Mouse (Mus musculus) spleen, postnatal 10 days (tissue): ENCODE results near the gene Asz1.
A peak's percentile ranks its signal among the peaks of the same experiment; 100 is the strongest.

Source experiments
- DNase-seq, 2 experiments: peaks; one replicate each; pipeline ENCODE4 v3.0.0; 2021 to 2022; ENCODE audit warnings: low spot score in 2 of 2

Asz1 gene

DNA sequence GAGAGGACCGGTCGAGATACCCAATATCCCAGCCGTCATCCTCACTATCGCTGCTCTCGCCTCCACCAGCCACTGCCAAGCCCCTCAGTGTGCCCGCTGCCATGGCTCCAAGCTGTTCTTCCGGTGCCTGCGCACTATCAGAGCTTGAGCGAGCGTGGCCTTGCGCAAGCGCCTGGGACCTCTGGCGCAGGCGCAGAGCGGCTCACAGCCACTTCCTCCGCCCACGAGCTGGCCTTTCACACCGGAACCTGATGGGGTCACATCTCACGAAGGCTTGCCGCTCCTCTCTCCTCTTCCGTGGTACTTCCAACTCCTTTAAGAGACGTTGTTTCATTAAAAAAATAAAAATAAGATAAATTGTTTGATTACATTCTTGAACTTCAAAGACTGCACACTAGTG lies at the start of gene Asz1:
Asz1 (minus strand) TSS at position 128 of the 400 bp plus-strand sequence.
- no peak for DNase-seq

DNA sequence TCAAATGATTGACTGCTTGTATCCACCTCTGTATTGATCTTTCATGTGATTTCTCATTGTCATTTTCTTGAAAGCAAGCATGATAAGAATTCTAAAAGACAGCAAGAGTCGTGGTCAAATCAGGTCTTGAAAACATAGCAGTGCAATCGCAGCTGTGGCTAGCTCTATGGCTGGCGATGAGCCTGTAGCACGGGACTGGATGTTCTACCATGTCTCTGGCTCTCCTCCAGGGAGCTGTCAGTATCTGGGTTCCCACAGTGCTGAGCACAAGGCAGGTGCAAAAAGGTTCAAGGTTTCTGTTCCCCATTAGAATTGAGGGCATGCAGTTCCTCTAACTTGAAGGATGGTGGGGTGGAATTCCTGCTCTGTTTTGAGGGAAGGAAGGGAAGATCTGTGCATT lies 44.2 kb upstream of the Asz1 start:
- DNase-seq: no peak

DNA sequence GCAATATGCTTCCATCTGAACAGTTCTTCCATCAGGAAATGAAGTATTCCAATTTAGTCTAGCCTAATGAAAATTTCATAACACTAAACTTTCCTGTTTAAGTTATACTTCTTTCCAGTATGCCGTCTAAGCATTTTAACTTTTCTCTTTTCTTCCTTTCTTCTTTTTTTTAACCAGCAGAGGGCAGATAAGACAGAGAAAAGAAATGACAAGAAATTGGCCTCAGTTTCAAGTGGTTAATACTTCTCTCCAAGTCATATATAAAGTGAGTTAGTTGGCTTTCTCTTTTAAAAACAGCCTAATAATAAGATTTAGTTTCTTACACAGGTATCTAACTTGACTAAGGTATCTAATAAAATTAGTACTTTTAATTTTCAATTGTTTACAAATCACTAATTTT lies 26.4 kb upstream of the Asz1 start:
- no peak for DNase-seq

DNA sequence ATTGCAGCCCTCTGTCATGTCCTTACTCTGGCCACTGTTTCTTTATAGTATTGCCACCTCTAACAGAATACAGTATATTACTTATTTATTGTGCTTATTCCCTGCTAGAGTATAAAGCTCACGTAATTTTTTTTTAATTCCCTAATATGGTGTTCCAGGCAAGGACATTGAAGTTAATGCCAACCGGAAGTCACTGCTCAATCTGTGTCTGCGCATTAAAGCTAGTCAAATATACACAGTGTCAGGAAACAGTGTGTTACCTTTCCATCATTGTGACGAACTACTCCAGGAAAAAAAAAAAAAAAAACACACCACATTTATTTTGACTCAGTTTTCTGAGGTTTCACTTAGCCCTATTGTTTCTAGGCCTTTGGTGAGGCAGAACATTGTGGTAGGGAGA lies 19.2 kb upstream of the Asz1 start:
- DNase-seq: no peak

DNA sequence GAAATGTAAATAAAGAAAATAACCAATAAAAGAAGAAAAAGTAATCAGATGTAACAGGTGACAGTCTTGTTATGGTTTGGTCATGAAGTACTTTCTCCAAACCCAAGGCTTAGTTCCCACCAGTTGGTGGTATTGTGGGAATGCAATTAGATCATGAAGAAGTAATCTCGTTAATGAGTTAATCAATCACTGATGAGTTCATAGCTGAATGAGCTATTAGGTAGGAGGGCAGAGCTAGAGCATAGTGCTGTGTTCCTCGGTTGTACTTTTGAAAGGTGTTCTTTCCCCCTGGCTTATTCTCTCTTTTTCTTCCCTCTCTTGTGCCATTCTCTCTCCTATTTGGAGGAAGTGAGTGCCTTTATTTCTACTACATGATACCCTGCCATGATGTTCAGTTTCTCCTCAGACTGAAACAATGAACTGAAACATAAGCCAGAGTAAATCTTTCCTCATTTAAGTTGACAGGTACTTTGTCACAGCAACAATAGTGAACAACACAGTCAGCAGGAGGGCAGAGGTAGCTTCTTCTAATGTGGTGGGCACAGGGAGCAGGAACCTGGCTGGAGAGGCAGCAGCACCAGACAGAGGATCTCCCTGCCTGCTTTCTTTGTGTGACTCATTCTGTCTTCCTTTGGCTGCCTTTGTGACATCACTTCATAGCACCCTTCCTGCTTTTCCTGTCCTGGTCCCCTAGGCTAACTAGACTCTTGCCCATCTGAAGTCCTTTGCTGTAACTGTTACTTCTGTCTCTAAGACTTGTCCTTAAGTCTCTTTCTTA lies 18.5 kb upstream of the Asz1 start:
- no peak for DNase-seq

DNA sequence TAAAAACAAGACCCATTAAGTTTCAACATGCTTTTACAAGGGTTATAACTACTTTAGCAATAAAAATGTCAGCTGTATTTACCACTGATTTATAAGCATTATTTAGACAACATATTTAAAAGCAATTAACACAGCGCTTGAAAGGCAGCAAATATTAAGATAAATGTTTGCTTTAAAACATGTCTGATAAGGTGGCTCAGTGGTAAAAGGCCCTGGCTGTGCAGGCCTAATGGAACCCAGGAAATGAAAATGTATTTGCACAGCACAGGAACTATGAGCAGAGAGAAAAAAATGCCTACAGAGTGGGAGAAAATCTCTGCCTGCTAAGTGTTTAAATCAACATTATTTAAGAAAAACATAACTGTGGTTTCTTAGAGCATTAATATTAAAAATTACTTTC lies 12.0 kb downstream of the Asz1 start:
- DNase-seq: no peak

DNA sequence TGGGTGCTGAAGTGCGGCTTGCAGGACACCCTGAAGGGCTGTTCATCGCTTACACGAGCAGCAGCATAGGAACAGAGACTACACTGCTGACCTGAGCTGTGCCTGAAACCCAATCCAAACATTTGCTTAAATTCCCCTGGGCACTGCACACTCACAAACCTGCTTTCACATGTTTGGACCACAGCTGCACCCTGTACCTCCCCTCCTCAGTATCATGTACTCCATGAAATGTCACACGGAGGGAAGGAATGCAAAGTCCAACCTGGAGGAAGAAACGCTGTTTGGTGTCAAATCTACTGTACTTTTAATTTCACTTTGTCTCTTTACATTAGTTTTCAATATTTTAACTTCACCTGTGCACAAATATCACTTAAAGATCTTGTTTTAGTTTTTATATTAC lies 19.8 kb downstream of the Asz1 start:
- no peak for DNase-seq

DNA sequence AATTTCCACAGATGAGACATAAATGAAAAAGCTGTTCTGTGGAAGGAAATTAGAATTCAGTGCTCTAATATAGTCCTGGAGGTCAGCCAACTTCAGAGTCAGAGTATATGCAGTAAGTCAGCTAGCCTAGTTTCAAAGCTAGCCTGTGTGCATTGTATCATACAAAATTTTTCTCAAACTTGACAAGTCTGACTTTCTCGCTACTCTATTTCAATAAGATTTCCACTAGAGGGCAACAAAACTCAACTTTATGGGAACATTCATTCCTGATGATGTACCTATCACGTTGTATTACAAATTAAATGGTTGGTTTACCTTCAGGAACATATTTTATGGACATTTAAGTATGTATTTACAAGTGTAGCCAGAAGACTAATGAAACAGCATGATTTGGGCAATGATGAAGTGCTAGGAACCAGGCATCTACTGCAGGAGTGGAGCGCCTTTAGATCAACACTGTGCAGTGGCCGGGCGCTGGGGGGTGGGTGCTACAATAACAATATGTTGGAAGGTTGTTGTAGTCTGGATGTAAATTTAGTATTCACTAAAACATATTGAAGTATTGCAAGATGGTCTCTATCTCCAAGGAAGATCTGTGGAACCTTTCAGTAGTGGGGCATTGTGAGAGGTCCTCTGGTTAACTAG lies 21.6 kb downstream of the Asz1 start:
- no peak for DNase-seq

DNA sequence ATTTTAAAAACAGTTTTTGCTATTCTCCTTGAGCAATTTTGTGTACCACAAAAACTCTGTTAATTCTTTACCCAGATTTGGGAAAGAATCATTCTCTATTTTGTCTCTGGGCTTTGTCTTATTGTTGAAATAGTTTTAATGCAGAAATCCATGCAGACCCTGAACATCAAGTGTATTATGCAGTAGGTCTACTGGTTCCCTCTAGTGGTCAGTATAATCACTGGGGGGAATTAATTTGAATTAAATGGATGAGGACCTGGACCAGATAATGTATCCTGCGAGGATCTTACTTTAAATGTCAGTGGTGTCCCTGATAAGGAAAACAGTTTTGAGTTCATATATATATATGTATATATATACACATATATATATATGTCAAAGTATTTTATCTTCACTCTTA lies 30.2 kb downstream of the Asz1 start:
- no peak for DNase-seq

DNA sequence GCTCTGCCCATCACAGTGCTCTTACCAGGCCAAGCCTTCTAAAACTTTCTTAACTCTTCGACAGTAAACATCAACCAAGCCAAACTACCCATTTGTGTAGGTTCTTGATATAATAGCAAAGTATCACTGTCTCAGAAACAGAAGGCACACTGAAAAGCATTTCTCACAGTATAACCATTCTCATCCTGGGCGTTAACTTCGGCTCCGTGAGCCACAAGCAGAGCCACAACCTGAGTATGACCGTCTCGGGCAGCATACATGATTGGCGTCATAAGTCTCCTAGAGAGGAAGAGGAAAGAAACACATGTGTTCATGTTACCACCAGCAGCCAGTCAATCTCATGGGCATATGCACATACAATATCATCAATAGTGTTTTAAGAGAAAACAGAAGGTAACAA lies 31.9 kb downstream of the Asz1 start:
- DNase-seq: no peak

DNA sequence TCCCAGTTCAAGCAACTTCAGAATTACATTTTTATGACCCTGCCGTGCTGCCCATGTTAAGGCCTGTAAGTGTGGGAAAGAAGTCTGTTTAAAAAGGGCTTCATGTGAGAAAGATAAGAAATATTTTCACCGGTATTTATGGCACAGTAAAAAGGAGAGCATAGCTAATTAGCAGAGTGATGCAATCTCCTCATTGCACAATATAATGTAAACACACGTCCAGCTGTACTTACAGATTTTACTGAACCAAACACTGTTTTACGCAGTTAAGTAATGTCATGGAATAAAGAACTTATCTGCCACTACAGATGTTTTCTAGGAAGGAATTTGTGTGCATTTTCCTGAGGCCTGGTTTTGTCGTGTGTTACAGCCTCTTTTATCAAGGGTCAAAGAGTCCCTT lies 32.3 kb downstream of the Asz1 start:
- no peak for DNase-seq

DNA sequence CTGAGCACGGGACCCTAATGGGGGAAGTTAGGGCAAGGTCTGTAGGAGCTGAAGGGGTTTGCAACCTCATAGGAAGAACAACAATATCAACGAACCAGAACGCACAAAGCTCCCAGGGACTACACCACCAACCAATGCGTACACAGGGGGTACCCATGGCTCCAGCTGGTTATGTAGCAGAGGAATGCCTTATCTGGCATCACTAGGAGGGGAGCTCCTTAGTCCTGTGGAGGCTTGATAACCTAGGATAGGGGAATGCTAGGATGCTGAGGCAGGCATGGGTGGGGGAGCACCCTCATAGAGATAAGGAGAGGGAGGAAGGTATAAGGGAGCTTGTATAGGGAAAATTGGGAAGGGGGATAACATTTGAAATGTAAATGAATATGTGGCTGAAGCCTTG lies 51.0 kb downstream of the Asz1 start:
- no peak for DNase-seq

DNA sequence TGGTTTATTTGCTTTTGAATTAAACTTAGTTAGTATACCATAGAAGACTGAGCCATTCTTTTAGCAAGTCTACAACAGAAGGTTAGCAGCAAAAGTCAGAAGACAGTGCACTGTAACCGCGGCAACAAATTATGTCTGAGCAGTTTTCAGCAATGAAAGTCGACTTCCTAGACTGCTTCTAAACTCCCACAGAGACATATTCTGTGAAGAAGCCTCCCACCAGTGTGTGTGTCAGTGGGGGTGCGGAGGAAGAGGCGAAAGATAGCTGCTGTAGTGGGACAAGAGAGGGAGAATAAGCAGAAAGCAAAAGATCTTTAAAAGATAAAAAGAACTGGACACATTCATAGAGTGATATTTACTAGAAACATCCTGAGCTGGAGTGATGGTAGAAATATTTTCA lies 57.2 kb downstream of the Asz1 start:
- no peak for DNase-seq

DNA sequence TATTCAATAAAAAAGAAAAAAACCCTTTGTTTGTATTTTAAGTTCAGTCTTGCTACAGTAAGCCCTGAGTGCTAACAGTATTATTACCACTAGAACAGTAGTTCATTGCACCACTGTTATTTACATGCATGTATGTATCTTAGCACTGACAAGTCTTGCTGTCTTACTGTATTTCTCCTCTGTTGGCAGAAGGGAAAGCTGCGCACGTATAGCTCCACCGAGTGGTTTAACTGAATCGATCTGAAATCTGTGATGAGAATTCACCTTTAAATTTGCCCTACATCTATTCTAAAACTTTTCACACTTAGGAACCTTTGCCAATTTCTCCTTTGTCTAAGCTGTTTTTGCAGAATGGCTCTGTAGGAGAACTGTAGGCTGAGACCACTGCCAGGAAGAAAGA lies 64.6 kb downstream of the Asz1 start:
- no peak for DNase-seq

DNA sequence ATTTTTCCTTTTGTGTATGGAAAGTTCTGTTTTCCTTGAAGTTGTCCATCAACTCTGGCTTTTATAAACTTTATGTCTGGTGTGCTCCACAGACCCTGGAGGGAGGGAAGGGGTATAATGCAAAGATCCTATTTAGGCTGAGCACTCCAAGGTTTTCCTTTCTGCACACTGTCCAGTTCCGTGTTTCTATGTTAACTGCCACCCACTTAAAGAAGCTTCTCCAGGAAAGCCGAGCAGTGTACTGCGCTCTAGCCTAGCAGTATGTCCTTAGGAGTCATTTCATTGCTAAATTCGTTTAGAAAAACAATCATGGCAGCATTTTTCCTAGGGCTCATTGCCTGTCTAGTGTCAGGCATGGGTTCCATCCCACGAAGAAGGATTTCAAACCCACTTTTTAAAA lies 65.7 kb downstream of the Asz1 start:
- DNase-seq: no peak

DNA sequence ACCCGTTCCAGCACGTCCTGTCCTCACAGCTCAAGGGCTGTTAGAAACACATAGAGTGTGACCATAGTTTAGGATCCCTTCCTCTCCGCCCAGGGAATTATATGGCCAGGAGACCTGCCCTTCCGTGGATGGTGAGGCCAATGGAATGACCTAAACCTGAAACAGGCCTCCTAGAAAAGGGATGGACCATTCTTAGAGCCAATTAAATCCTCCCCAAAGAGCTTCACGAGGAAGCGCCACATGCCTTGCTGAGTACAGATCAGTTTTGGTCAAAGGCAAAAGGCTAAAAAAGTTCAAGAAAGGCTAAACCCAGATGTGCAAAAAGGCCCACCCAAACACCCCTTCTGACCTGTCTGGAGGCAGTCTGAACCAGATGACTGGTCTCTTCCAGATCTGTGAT lies 76.6 kb downstream of the Asz1 start:
- DNase-seq: no peak

DNA sequence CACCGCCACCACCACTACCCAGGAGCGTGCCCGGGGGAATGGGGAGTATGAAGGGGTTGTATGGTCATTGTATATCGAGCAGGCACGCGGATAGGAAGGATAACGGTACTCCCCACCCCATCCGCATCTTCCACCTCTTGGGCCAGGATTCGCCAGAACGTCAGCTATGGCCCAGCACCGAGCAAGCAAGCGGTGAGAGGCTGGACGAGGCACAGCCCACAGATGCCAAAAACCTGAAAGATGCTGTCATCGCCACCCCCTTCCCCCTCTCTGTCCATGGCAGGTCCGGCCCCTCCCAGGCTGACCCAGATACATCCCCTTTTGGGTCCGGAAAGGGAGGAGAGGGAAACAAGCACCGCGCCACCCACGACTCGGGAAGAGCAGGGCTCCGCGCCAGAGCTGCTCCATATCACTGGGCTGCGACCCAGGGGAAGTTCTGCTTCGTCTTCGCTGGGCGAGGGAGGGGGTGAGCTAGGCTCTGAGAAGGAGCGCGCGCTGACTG lies 77.3 kb downstream of the Asz1 start:
- DNase-seq: peak in 1 of 2 experiments; percentile 18

DNA sequence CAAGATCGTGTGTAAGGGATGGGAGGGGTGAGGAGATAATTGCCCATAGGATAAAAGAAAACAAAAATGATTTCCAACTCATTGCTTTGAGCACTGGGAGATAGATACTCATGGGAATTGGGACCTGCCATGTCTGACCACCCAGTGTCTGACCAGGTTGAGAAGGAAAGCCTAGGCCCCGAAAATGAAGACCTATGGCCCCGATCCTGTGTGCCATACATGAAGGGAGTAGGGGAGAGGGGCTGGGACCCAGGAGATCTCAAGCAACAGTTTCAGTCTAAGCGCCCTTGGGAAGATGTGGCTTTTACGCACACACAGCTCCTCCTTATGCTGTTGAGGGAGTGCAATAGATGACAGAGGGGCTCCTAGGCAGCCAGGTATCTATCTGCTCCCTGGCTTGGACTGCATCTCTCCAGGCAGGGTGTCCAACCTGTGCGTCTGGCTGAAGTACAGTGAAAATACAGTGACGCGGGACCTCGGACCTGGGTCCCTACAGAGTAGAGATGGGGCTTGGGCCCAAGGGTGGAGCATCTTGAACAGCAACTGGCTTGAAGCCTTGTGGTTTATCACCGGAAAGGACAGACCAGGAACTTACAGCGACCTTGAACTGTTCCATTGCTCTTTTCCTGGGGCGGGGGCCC lies 77.9 kb downstream of the Asz1 start:
- DNase-seq: no peak

DNA sequence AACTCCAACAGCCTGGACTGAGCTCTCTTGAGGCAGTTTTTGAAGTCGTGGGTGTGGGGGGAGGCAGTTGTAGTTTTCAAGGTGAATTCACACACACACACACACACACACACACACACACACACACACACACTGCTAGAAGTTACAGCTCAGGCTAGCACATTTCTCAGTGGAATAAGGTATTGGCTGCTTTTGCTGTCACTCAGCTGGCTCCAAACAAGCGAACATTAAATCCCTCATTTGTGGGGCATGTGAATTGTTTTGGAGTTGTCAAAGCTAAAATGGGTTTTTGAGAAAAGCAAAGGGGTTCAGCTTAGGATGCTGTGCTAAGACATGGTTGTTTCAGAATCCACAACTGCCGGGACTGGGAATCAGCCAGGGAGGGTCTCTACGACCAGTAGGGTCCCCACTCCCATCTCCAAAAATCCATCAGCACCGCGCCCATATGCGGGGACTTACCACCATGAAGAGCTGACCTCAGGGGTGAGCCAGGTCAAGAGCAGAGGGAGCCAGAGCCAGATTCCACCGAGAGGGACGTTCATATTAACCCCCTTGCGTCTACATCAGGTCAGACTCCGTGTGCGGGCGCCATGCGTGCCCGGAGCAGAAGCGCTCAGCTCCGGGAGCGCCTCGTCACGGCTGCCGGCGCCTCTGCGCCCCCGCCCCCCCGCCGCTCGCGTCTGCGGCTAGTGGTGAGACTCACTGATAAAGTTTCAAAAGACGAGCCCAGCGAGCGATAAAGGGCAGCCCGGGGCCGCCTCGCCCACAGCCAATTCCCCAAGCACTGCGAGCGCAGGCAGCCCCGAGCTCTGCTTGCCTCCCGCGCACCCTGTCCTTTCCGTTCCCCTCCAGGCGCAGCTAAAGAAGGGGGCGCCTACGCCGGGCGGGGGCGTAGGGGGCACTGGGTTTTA lies 78.9 kb downstream of the Asz1 start, which contains the start of gene Wnt2:
Wnt2 (minus strand) TSS at position 840 of the 911 bp plus-strand sequence.
- DNase-seq: no peak

DNA sequence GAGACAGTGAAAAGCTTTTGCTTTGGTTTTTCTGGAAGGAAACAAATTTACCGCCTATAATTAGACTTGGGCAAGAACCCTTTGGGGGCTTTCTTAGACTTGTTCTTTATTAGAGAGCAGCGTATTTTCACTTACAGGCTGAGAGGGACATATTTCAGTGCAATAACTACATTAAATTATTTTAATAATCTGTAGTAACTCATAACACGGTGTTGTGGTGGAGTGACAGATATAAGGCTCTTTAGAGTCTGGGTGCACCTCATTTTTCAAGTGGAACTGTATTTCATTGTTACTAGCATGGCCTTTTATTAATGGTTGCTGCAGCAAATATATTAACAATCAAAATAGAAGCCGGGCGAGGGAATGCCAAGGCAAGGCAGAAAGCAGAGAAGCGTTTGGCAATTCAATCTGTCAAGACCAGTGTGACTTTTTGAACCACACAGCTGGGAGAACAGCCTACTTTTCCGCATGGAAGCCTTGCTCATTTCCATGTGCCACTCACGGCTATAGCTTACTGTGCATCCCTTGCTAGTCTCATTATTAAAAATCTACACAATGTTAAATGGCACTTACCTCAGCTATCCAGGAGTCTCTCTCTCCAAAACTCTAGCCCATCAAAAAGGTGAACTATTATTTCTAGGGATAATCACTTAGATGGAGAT lies 84.6 kb downstream of the Asz1 start:
- no peak for DNase-seq

DNA sequence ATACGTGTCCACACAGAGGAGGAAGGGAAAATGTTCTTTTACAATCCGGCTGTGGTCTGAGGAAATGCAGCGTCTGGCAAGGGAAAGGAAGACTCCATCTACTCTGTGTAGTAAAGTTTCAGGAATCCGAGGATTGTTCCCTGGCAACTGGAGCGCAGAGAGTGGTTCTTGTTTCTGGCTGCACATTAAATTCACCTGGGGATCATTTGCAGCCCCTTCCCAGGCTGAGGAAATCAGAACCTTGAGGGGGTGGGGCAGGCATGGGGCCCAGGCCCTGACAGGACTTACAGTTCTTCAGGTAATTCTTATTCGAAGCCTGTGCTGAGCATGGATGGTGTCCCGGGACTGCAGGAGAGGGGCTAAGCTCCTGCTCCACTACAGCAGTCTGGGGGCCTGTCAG lies 95.5 kb downstream of the Asz1 start:
- DNase-seq: no peak
